22 mouse cellular contexts compared by ENCODE assay signal in the genomic region with DNA sequence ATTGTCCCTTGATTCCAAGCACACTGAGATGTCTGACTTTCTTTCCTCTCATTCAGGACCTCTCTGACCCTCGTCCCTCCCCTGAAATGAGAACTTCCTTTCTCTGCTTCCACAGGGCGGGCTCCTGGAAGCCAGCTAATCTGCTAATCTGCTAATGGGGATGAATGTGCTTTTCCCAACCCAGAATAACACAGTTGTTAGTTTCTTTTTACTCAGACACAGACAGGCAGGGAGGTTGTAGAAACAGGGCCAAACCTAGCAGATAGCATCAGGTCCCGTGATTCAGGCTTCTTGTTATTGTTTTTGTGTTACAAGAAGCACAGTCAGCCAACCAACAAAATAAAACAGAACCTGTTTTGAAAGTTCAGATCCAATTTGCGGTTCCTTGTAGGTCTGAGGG.
DNase-seq lines count a peak whose midpoint lies in the region; ATAC-seq lines count a peak whose summit lies in the region.
"Had no signal": no experiment of that assay in that cellular context is flagged by ENCODE, and none has a peak within 500 bp of the region (broad histone marks: within the 10 kb centered on the region; RNA-seq: fewer than 3 reads in every experiment).

No protein-coding gene starts in this region.

- H3K9ac ChIP-seq in kidney, embryonic 15.5 days, result no peak overlapping the region
- H3K9ac ChIP-seq: forebrain, postnatal 0 days; liver, embryonic 12.5 days; lung, embryonic 14.5 days; stomach, embryonic 15.5 days had no signal

- peak; percentile 49 to 82 for DNase-seq in heart, adult 18-20 months
- no peak for DNase-seq in heart, embryonic 10.5 days (ENCODE audit: low spot score)
- DNase-seq in kidney, adult 9 months, result peak; percentile 45
- DNase-seq in heart, postnatal 25 days (ENCODE audit: low spot score), result peak; percentile 41
- DNase-seq in left cerebral cortex, postnatal 25 days (ENCODE audit: low spot score in 2 of 2), result no peak
- DNase-seq: cerebellum, adult 2 months; cerebellum, postnatal 36 days; forebrain, postnatal 0 days; lung, embryonic 14.5 days; midbrain, embryonic 14.5 days; right cerebral cortex, postnatal 14 days; thymus, adult 18-20 months; thymus, postnatal 4 days had no signal

- intact Hi-C loops in heart, postnatal 25 days (cut with DNase I), result no loop called here
- intact Hi-C loops in left cerebral cortex, postnatal 25 days (cut with DNase I), result no loop called here

- H3K27me3 ChIP-seq in heart, embryonic 10.5 days (ENCODE audit: insufficient read depth, poor library complexity, severe bottlenecking), result no peaks in the 10 kb centered on the region
- H3K27me3 ChIP-seq in kidney, embryonic 15.5 days, result no peaks in the 10 kb centered on the region
- H3K27me3 ChIP-seq: liver, embryonic 12.5 days; stomach, embryonic 15.5 days had no signal

- ATAC-seq in kidney, embryonic 15.5 days (replicated peaks; ENCODE audit: low FRiP score), result no peak
- ATAC-seq: forebrain, postnatal 0 days; hindbrain, postnatal 0 days; intestine, postnatal 0 days; liver, embryonic 12.5 days had no signal

- H3K36me3 ChIP-seq in heart, embryonic 10.5 days, result no peaks in the 10 kb centered on the region
- no peaks in the 10 kb centered on the region for H3K36me3 ChIP-seq in kidney, embryonic 15.5 days
- H3K36me3 ChIP-seq: forebrain, embryonic 10.5 days; hindbrain, embryonic 10.5 days; limb, embryonic 10.5 days; liver, embryonic 12.5 days; stomach, embryonic 15.5 days had no signal

- no peak overlapping the region for H3K4me2 ChIP-seq in kidney, embryonic 15.5 days
- H3K4me2 ChIP-seq: liver, embryonic 12.5 days; lung, embryonic 14.5 days; stomach, embryonic 15.5 days had no signal

- no peaks in the 10 kb centered on the region for H3K9me3 ChIP-seq in heart, embryonic 10.5 days
- 0 out of 2 replicates have a peak, but pooled peaks cover 3% of the 10 kb centered on the region for H3K9me3 ChIP-seq in kidney, embryonic 15.5 days (replicated peaks)
- H3K9me3 ChIP-seq: hindbrain, embryonic 10.5 days; limb, embryonic 10.5 days; stomach, embryonic 15.5 days had no signal

- no peak overlapping the region for H3K27ac ChIP-seq in heart, embryonic 10.5 days
- no peak overlapping the region for H3K27ac ChIP-seq in kidney, embryonic 15.5 days
- H3K27ac ChIP-seq in brown adipose tissue, adult 24 weeks (replicated peaks; ENCODE audit: low read depth, low read length), result peak overlapping the region; percentile 65
- H3K27ac ChIP-seq: forebrain, embryonic 10.5 days; hindbrain, embryonic 10.5 days; hindbrain, postnatal 0 days; limb, embryonic 10.5 days; liver, embryonic 12.5 days; stomach, embryonic 15.5 days had no signal

- no peak overlapping the region for H3K4me3 ChIP-seq in heart, embryonic 10.5 days
- no peak overlapping the region for H3K4me3 ChIP-seq in kidney, embryonic 15.5 days (replicated peaks)
- no peak overlapping the region for H3K4me3 ChIP-seq in brown adipose tissue, adult 24 weeks (ENCODE audit: insufficient read depth, low read depth, low read length)
- H3K4me3 ChIP-seq: forebrain, embryonic 10.5 days; hindbrain, embryonic 10.5 days; limb, embryonic 10.5 days; liver, embryonic 12.5 days; stomach, embryonic 15.5 days had no signal

- H3K4me1 ChIP-seq in heart, embryonic 10.5 days, result 0 out of 2 replicates have a peak, but pooled peaks cover 3% of the 10 kb centered on the region
- 0 out of 2 replicates have a peak, but pooled peaks cover 7% of the 10 kb centered on the region for H3K4me1 ChIP-seq in kidney, embryonic 15.5 days
- peaks cover 16% of the 10 kb centered on the region; the same call in 1 of the 2 replicates for H3K4me1 ChIP-seq in brown adipose tissue, adult 24 weeks (ENCODE audit: control insufficient read depth, insufficient read depth, insufficient read length, low read length)
- H3K4me1 ChIP-seq: liver, embryonic 12.5 days; stomach, embryonic 15.5 days had no signal

- 58% methylated on average over 4 of the region's 4 CpGs for WGBS in heart, embryonic 10.5 days
- 83% methylated on average over 4 of the region's 4 CpGs for WGBS in kidney, embryonic 15.5 days

Comparison
In these comparisons a context has a peak if more than half of its experiments do, and no peak if none do; other contexts are left out.
1. DNase-seq: peak in heart, adult 18-20 months (2 of 2), kidney, adult 9 months (single experiment) and heart, postnatal 25 days (single experiment); none in heart, embryonic 10.5 days (single experiment) and left cerebral cortex, postnatal 25 days (0 of 2).